Mouse (Mus musculus): ENCODE measurements at regions not wholly inside any gene's neighbourhood (a gene's known extent, or its start where the extent isn't known, plus 50 kb on each side); places are given as distances from the start of the nearest gene placed in this dataset.

GRCm38 (mm10) chr15:97457468-97457867 lies 210.4 kb upstream of the Amigo2 start:
- 86% methylated on average over 8 of the region's 8 CpGs for WGBS
- H3K4me1 ChIP-seq, result peaks cover 11% of the 10 kb centered on the region; the same call in 1 of the 2 replicates
- no peaks in the 10 kb centered on the region for H3K9me3 ChIP-seq
- H3K27me3 ChIP-seq, result peaks cover 3% of the 10 kb centered on the region; the same call in 1 of the 2 replicates
- no peak overlapping the region for H3K27ac ChIP-seq
- no peak overlapping the region for H3K4me3 ChIP-seq
- no peak for ATAC-seq (ENCODE audit: insufficient number of reproducible peaks, insufficient read depth, low FRiP score, low TSS enrichment, low read depth)
- no peak overlapping the region for H3K9ac ChIP-seq
- no peaks in the 10 kb centered on the region for H3K36me3 ChIP-seq
- no peak overlapping the region for H3K4me2 ChIP-seq

- Histone ChIP-seq H3K27me3 (peaks cover 3% of the 10 kb centered on the region; the same call in 1 of the 2 replicates), H3K27ac (no peak overlapping the region), H3K4me2 (no peak overlapping the region), H3K4me3 (no peak overlapping the region), H3K9me3 (no peaks in the 10 kb centered on the region), H3K36me3 (no peaks in the 10 kb centered on the region), H3K4me1 (peaks cover 11% of the 10 kb centered on the region; the same call in 1 of the 2 replicates), H3K9ac (no peak overlapping the region)
- no peak for ATAC-seq (ENCODE audit: insufficient number of reproducible peaks, insufficient read depth, low FRiP score, low TSS enrichment, low read depth)
- WGBS, result 94% methylated on average over 16 of the region's 16 CpGs
Measured at GRCm38 (mm10) chr15:97456991-97457390, 209.9 kb upstream of the Amigo2 start.

- Histone ChIP-seq H3K4me3 (no peak overlapping the region), H3K4me1 (peaks cover 11% of the 10 kb centered on the region; the same call in 1 of the 2 replicates), H3K4me2 (no peak overlapping the region), H3K9ac (no peak overlapping the region), H3K27ac (no peak overlapping the region), H3K27me3 (peaks cover 3% of the 10 kb centered on the region; the same call in 1 of the 2 replicates), H3K36me3 (no peaks in the 10 kb centered on the region), H3K9me3 (no peaks in the 10 kb centered on the region)
- no peak for ATAC-seq (ENCODE audit: insufficient number of reproducible peaks, insufficient read depth, low FRiP score, low TSS enrichment, low read depth)
- WGBS, result 36% methylated on average over 5 of the region's 5 CpGs
Measured at GRCm38 (mm10) chr15:97455672-97456071, 208.6 kb upstream of the Amigo2 start.

DNA sequence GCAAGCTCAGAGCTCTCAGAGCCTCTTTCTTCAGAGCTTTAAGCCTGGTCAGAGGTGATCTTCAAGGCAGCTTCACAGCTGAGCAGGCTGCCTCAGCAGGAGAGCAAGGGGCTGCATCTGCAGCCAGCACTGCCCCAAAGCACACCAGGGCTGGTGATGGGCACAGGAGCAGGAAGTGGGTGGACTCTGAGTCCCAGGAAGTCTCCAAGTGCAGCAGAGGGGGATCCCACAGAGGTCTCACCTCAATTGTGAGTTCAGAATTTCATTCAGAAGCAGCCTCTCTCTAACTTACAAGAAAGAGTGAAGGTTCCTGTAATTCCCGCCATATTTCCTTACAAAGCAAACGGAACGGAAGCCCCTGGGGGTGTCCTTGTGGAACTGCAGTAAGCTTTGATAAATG lies 202.6 kb upstream of the Amigo2 start:
- Histone ChIP-seq H3K4me1 (no peaks in the 10 kb centered on the region), H3K4me2 (no peak overlapping the region), H3K4me3 (no peak overlapping the region), H3K27ac (no peak overlapping the region), H3K9ac (no peak overlapping the region), H3K36me3 (no peaks in the 10 kb centered on the region), H3K9me3 (peaks cover 5% of the 10 kb centered on the region; the same call in 1 of the 2 replicates), H3K27me3 (no peaks in the 10 kb centered on the region)
- ATAC-seq (ENCODE audit: insufficient number of reproducible peaks, insufficient read depth, low FRiP score, low TSS enrichment, low read depth), result no peak
- 80% methylated on average over 3 of the region's 3 CpGs for WGBS

GRCm38 (mm10) chr15:97449001-97449400 lies 201.9 kb upstream of the Amigo2 start:
- peaks cover 5% of the 10 kb centered on the region; the same call in 1 of the 2 replicates for H3K9me3 ChIP-seq
- H3K27me3 ChIP-seq, result no peaks in the 10 kb centered on the region
- H3K27ac ChIP-seq, result no peak overlapping the region
- H3K4me3 ChIP-seq, result no peak overlapping the region
- ATAC-seq (ENCODE audit: insufficient number of reproducible peaks, insufficient read depth, low FRiP score, low TSS enrichment, low read depth), result no peak
- H3K9ac ChIP-seq, result no peak overlapping the region
- WGBS, result 87% methylated on average over 6 of the region's 6 CpGs
- no peak overlapping the region for H3K4me2 ChIP-seq
- no peaks in the 10 kb centered on the region for H3K4me1 ChIP-seq
- no peaks in the 10 kb centered on the region for H3K36me3 ChIP-seq

- no peak overlapping the region for H3K27ac ChIP-seq
- H3K9me3 ChIP-seq, result peaks cover 5% of the 10 kb centered on the region; the same call in 1 of the 2 replicates
- no peak for ATAC-seq (ENCODE audit: insufficient number of reproducible peaks, insufficient read depth, low FRiP score, low TSS enrichment, low read depth)
- H3K27me3 ChIP-seq, result no peaks in the 10 kb centered on the region
- H3K4me3 ChIP-seq, result no peak overlapping the region
- H3K36me3 ChIP-seq, result no peaks in the 10 kb centered on the region
- WGBS, result 69% methylated on average over 5 of the region's 5 CpGs
- no peak overlapping the region for H3K4me2 ChIP-seq
- H3K9ac ChIP-seq, result no peak overlapping the region
- H3K4me1 ChIP-seq, result no peaks in the 10 kb centered on the region
Measured at GRCm38 (mm10) chr15:97448243-97448880, 201.3 kb upstream of the Amigo2 start.

- no peaks in the 10 kb centered on the region for H3K4me1 ChIP-seq
- no peak overlapping the region for H3K4me2 ChIP-seq
- WGBS, result 60% methylated on average over 9 of the region's 9 CpGs
- H3K9me3 ChIP-seq, result peaks cover 5% of the 10 kb centered on the region; the same call in 1 of the 2 replicates
- H3K27me3 ChIP-seq, result no peaks in the 10 kb centered on the region
- no peak for ATAC-seq (ENCODE audit: insufficient number of reproducible peaks, insufficient read depth, low FRiP score, low TSS enrichment, low read depth)
- H3K27ac ChIP-seq, result no peak overlapping the region
- H3K4me3 ChIP-seq, result no peak overlapping the region
- H3K36me3 ChIP-seq, result no peaks in the 10 kb centered on the region
- H3K9ac ChIP-seq, result no peak overlapping the region
Measured at GRCm38 (mm10) chr15:97446181-97446580, 199.1 kb upstream of the Amigo2 start.

GRCm38 (mm10) chr15:97438235-97438760 lies 191.2 kb upstream of the Amigo2 start:
- Histone ChIP-seq H3K9me3 (no peaks in the 10 kb centered on the region), H3K9ac (no peak overlapping the region), H3K4me3 (no peak overlapping the region), H3K4me1 (no peaks in the 10 kb centered on the region), H3K27ac (no peak overlapping the region), H3K36me3 (no peaks in the 10 kb centered on the region), H3K4me2 (no peak overlapping the region), H3K27me3 (no peaks in the 10 kb centered on the region)
- no peak for ATAC-seq (ENCODE audit: insufficient number of reproducible peaks, insufficient read depth, low FRiP score, low TSS enrichment, low read depth)
- 69% methylated on average over 5 of the region's 5 CpGs for WGBS
